Mouse (Mus musculus) heart, embryonic 13.5 days (tissue): ENCODE data around the gene Ttc23. TPM values are rescaled to one million over a fixed set of nuclear protein-coding genes. Genes with fewer than 3 reads are reported as not detected.

Source experiments
- ATAC-seq: fragments of 200-750 bp; cut with Nextera tagmentation; 2 replicates; pipeline ENCODE4 v1.8.0; 2017; ENCODE audit warnings: moderate TSS enrichment; ENCODE audit not compliant: insufficient number of reproducible peaks, low FRiP score, low TSS enrichment; ENCODE audit errors: extremely low read depth
- H3K27ac ChIP-seq: fragments of 300-500 bp; sonication (generic); replicated peaks from 2 replicates; pipeline ENCODE4 v1.5.1; 2015; ENCODE audit warnings: moderate library complexity, mild to moderate bottlenecking, inconsistent platforms
- H3K27me3 ChIP-seq: fragments of 300-500 bp; sonication (generic); replicated peaks from 2 replicates; pipeline ENCODE4 v1.6.1; 2015; ENCODE audit warnings: mild to moderate bottlenecking, inconsistent platforms
- H3K36me3 ChIP-seq: fragments of 300-500 bp; sonication (generic); 2 replicates; pipeline ENCODE4 v1.6.1; 2015; ENCODE audit warnings: mild to moderate bottlenecking, inconsistent platforms
- H3K4me1 ChIP-seq: fragments of 300-500 bp; sonication (generic); 2 replicates; pipeline ENCODE4 v1.6.1; 2015; ENCODE audit warnings: inconsistent platforms
- H3K4me2 ChIP-seq: fragments of 300-500 bp; sonication (generic); 2 replicates; pipeline ENCODE4 v1.6.1; 2015; ENCODE audit warnings: inconsistent platforms, mild to moderate bottlenecking, moderate library complexity
- H3K4me3 ChIP-seq: fragments of 300-500 bp; sonication (generic); 2 replicates; pipeline ENCODE4 v1.5.1; 2015; ENCODE audit warnings: moderate library complexity, mild to moderate bottlenecking, inconsistent platforms
- H3K9ac ChIP-seq: fragments of 300-500 bp; sonication (generic); 2 replicates; pipeline ENCODE4 v1.6.1; 2015; ENCODE audit warnings: inconsistent platforms, mild to moderate bottlenecking, moderate library complexity
- H3K9me3 ChIP-seq: fragments of 300-500 bp; sonication (generic); 2 replicates; pipeline ENCODE4 v1.6.1; 2016; ENCODE audit warnings: inconsistent platforms
- WGBS: fragments of 180-500 bp; shearing (Covaris S2); methylation state at CpG from one replicate; pipeline ENCODE4 v1.1.7; 2015; ENCODE audit warnings: mixed read lengths; 5-methylcytosine and 5-hydroxymethylcytosine counted together
- polyA plus RNA-seq: library from polyadenylated mRNA; unstranded; fragments of >200 nt; fragmentation: Nextera tagmentation; extraction: Ambion mirVana; gene quantifications from 2 replicates; pipeline ENCODE4 v1.2.1, GENCODE M21; 2015

The Ttc23 gene
- polyA plus RNA-seq, 1 experiment from 2014 or later: 16.0 TPM

- no peak overlapping the region for H3K4me2 ChIP-seq
- no peak overlapping the region for H3K4me3 ChIP-seq
- H3K9ac ChIP-seq: no peak overlapping the region
- peaks cover 23% of the 10 kb centered on the region for H3K36me3 ChIP-seq
- H3K4me1 ChIP-seq: peaks cover 23% of the 10 kb centered on the region
- ATAC-seq: no peak
- H3K27me3 ChIP-seq: no peaks in the 10 kb centered on the region
- no peak overlapping the region for H3K27ac ChIP-seq
- 87% methylated on average over 4 of the region's 4 CpGs for WGBS
- no peaks in the 10 kb centered on the region for H3K9me3 ChIP-seq
Observed at GRCm38 (mm10) chr7:67699301-67699700, 52.1 kb downstream of the Ttc23 start.

GRCm38 (mm10) chr7:67700846-67701245, 53.6 kb downstream of the Ttc23 start:
- ATAC-seq: no peak
- H3K4me2 ChIP-seq: no peak overlapping the region

GRCm38 (mm10) chr7:67701252-67701914, 54.2 kb downstream of the Ttc23 start:
- Histone ChIP-seq H3K4me1 (peaks cover 39% of the 10 kb centered on the region), H3K9me3 (no peaks in the 10 kb centered on the region), H3K36me3 (peaks cover 29% of the 10 kb centered on the region), H3K9ac (no peak overlapping the region), H3K4me3 (no peak overlapping the region), H3K27me3 (no peaks in the 10 kb centered on the region), H3K4me2 (no peak overlapping the region), H3K27ac (peak overlapping the region; percentile 67)
- 48% methylated on average over 17 of the region's 17 CpGs for WGBS
- no peak for ATAC-seq

More at GRCm38 (mm10) chr7:67700846-67701245, 53.6 kb downstream of the Ttc23 start:
- H3K27ac ChIP-seq: peak overlapping the region; percentile 67
- H3K4me3 ChIP-seq: no peak overlapping the region
- H3K36me3 ChIP-seq: peaks cover 29% of the 10 kb centered on the region
- H3K9me3 ChIP-seq: no peaks in the 10 kb centered on the region
- H3K9ac ChIP-seq: no peak overlapping the region
- no peaks in the 10 kb centered on the region for H3K27me3 ChIP-seq
- H3K4me1 ChIP-seq: peaks cover 36% of the 10 kb centered on the region

GRCm38 (mm10) chr7:67708160-67708559, 61.0 kb downstream of the Ttc23 start:
- Histone ChIP-seq H3K4me1 (peaks cover 40% of the 10 kb centered on the region), H3K9ac (no peak overlapping the region), H3K4me2 (no peak overlapping the region), H3K9me3 (no peaks in the 10 kb centered on the region), H3K27ac (0 out of 2 replicates have a peak overlapping the region, but pooled peaks have one; percentile 0), H3K27me3 (no peaks in the 10 kb centered on the region), H3K4me3 (no peak overlapping the region), H3K36me3 (peaks cover 52% of the 10 kb centered on the region)
- no peak for ATAC-seq
- WGBS: 69% methylated on average over 6 of the region's 6 CpGs

- no peak overlapping the region for H3K9ac ChIP-seq
- ATAC-seq: no peak
- no peak overlapping the region for H3K4me3 ChIP-seq
- H3K4me2 ChIP-seq: no peak overlapping the region
- no peaks in the 10 kb centered on the region for H3K9me3 ChIP-seq
- no peaks in the 10 kb centered on the region for H3K27me3 ChIP-seq
- H3K4me1 ChIP-seq: peaks cover 46% of the 10 kb centered on the region
- peak overlapping the region; percentile 32; the same call in 1 of the 2 replicates for H3K27ac ChIP-seq
- peaks cover 45% of the 10 kb centered on the region for H3K36me3 ChIP-seq
- 41% methylated on average over 7 of the region's 7 CpGs for WGBS
Observed at GRCm38 (mm10) chr7:67710216-67710615, 63.0 kb downstream of the Ttc23 start.

- peaks cover 65% of the 10 kb centered on the region for H3K4me1 ChIP-seq
- H3K27me3 ChIP-seq: no peaks in the 10 kb centered on the region
- H3K36me3 ChIP-seq: peaks cover 47% of the 10 kb centered on the region
- peak overlapping the region; percentile 30; the same call in 1 of the 2 replicates for H3K4me2 ChIP-seq
- no peak for ATAC-seq
- H3K9me3 ChIP-seq: no peaks in the 10 kb centered on the region
- H3K9ac ChIP-seq: peak overlapping the region; percentile 59
- peak overlapping the region; percentile 81 for H3K27ac ChIP-seq
- no peak overlapping the region for H3K4me3 ChIP-seq
- 38% methylated on average over 19 of the region's 19 CpGs for WGBS
Observed at GRCm38 (mm10) chr7:67713820-67714510, 66.8 kb downstream of the Ttc23 start.

GRCm38 (mm10) chr7:67715176-67715575, 68.0 kb downstream of the Ttc23 start:
- H3K4me2 ChIP-seq: no peak overlapping the region
- H3K27me3 ChIP-seq: no peaks in the 10 kb centered on the region
- H3K4me1 ChIP-seq: peaks cover 67% of the 10 kb centered on the region
- no peak for ATAC-seq
- peak overlapping the region; percentile 59; the same call in 1 of the 2 replicates for H3K9ac ChIP-seq
- H3K36me3 ChIP-seq: peaks cover 44% of the 10 kb centered on the region
- WGBS: 63% methylated on average over 7 of the region's 7 CpGs
- no peaks in the 10 kb centered on the region for H3K9me3 ChIP-seq
- no peak overlapping the region for H3K4me3 ChIP-seq
- H3K27ac ChIP-seq: peak overlapping the region; percentile 81

- Histone ChIP-seq H3K36me3 (peaks cover 33% of the 10 kb centered on the region), H3K4me1 (peaks cover 63% of the 10 kb centered on the region), H3K4me2 (no peak overlapping the region), H3K27me3 (no peaks in the 10 kb centered on the region), H3K4me3 (no peak overlapping the region), H3K9me3 (no peaks in the 10 kb centered on the region), H3K27ac (no peak overlapping the region), H3K9ac (peak overlapping the region; percentile 33; the same call in 1 of the 2 replicates)
- WGBS: 68% methylated on average over 10 of the region's 11 CpGs
- no peak for ATAC-seq
Observed at GRCm38 (mm10) chr7:67716213-67716878, 69.1 kb downstream of the Ttc23 start.

- ATAC-seq: no peak
- no peak overlapping the region for H3K27ac ChIP-seq
- H3K9ac ChIP-seq: no peak overlapping the region
- H3K4me3 ChIP-seq: no peak overlapping the region
- H3K9me3 ChIP-seq: no peaks in the 10 kb centered on the region
- 72% methylated on average over 10 of the region's 10 CpGs for WGBS
- no peaks in the 10 kb centered on the region for H3K27me3 ChIP-seq
- H3K36me3 ChIP-seq: peaks cover 28% of the 10 kb centered on the region
- peaks cover 64% of the 10 kb centered on the region for H3K4me1 ChIP-seq
- H3K4me2 ChIP-seq: no peak overlapping the region
Observed at GRCm38 (mm10) chr7:67716925-67717324, 69.7 kb downstream of the Ttc23 start.

GRCm38 (mm10) chr7:67717520-67717919, 70.3 kb downstream of the Ttc23 start:
- WGBS: 82% methylated on average over 3 of the region's 3 CpGs
- H3K9me3 ChIP-seq: no peaks in the 10 kb centered on the region
- H3K27ac ChIP-seq: no peak overlapping the region
- H3K4me1 ChIP-seq: peaks cover 70% of the 10 kb centered on the region
- H3K9ac ChIP-seq: no peak overlapping the region; the same call in 1 of the 2 replicates
- H3K27me3 ChIP-seq: no peaks in the 10 kb centered on the region
- peaks cover 23% of the 10 kb centered on the region for H3K36me3 ChIP-seq
- H3K4me2 ChIP-seq: no peak overlapping the region
- no peak overlapping the region for H3K4me3 ChIP-seq
- ATAC-seq: no peak

GRCm38 (mm10) chr7:67718804-67719203, 71.6 kb downstream of the Ttc23 start:
- no peak overlapping the region for H3K4me3 ChIP-seq
- H3K27me3 ChIP-seq: no peaks in the 10 kb centered on the region
- peaks cover 75% of the 10 kb centered on the region for H3K4me1 ChIP-seq
- peak overlapping the region; percentile 77 for H3K27ac ChIP-seq
- WGBS: 14% methylated on average over 8 of the region's 8 CpGs
- H3K4me2 ChIP-seq: peak overlapping the region; percentile 22; the same call in 1 of the 2 replicates
- H3K9ac ChIP-seq: no peak overlapping the region
- H3K9me3 ChIP-seq: no peaks in the 10 kb centered on the region
- ATAC-seq: no peak; the same call in 1 of the 2 replicates
- H3K36me3 ChIP-seq: peaks cover 21% of the 10 kb centered on the region
